Mouse (Mus musculus) liver, adult 2 months (tissue): Measurements from ENCODE around the gene Prickle1. TPM values are rescaled to one million over a fixed set of nuclear protein-coding genes. Genes with fewer than 3 reads are reported as not detected.

Source experiments
- DNase-seq: peaks from one replicate; pipeline ENCODE4 v3.0.0-alpha.2; 2011; ENCODE audit warnings: low read depth, low spot score; ENCODE audit errors: extremely low read depth
- H3K27ac ChIP-seq: fragments of 200-500 bp; replicated peaks from 2 replicates; pipeline ENCODE4 v1.5.1; 2012; ENCODE audit warnings: low read depth, mild to moderate bottlenecking, control low read depth, inconsistent platforms, low read length; ENCODE audit not compliant: insufficient read depth
- H3K27me3 ChIP-seq: fragments of 200-500 bp; 2 replicates; pipeline ENCODE4 v1.6.1; 2012; ENCODE audit warnings: mild to moderate bottlenecking, moderate library complexity, low read length, inconsistent platforms; ENCODE audit not compliant: control insufficient read depth, insufficient read depth
- H3K36me3 ChIP-seq: fragments of 200-500 bp; 2 replicates; pipeline ENCODE4 v1.6.1; 2012; ENCODE audit warnings: low read length, inconsistent platforms; ENCODE audit not compliant: control insufficient read depth, insufficient read depth
- H3K4me1 ChIP-seq: fragments of 200-500 bp; 2 replicates; pipeline ENCODE4 v1.6.1; 2011; ENCODE audit warnings: low read length; ENCODE audit not compliant: control insufficient read depth, insufficient read depth
- H3K4me3 ChIP-seq: fragments of 200-500 bp; 2 replicates; pipeline ENCODE4 v1.5.1; 2011; ENCODE audit warnings: low read depth, mild to moderate bottlenecking, control low read depth, low read length, moderate library complexity; ENCODE audit not compliant: insufficient read depth
- H3K79me2 ChIP-seq: fragments of 200-500 bp; 2 replicates; pipeline ENCODE4 v1.6.1; 2012; ENCODE audit warnings: inconsistent platforms, mild to moderate bottlenecking, low read length, moderate library complexity; ENCODE audit not compliant: control insufficient read depth, insufficient read depth
- H3K9ac ChIP-seq: fragments of 200-500 bp; 2 replicates; pipeline ENCODE4 v1.6.1; 2012; ENCODE audit warnings: low read depth, mild to moderate bottlenecking, control low read depth, inconsistent platforms, low read length
- CTCF ChIP-seq: fragments of 200-500 bp; IDR thresholded peaks from 2 replicates; pipeline ENCODE4 v1.5.1; 2011; ENCODE audit warnings: low read depth, low read length, control low read depth
- POLR2A ChIP-seq: fragments of 200-500 bp; IDR thresholded peaks from 2 replicates; pipeline ENCODE4 v1.6.1; 2011; ENCODE audit warnings: low read length, control low read depth; ENCODE audit not compliant: insufficient read depth; ENCODE audit errors: extremely low read depth
- WGBS: fragments of 180-500 bp; shearing (Covaris S2); methylation state at CpG from one replicate; pipeline ENCODE4 v1.1.7; 2018; 5-methylcytosine and 5-hydroxymethylcytosine counted together
- polyA plus RNA-seq: library from polyadenylated mRNA; depleted of rRNA; stranded (reverse); fragments of >200 nt; gene quantifications from 2 replicates; pipeline ENCODE4 v1.2.3, GENCODE M21; 2012
- total RNA-seq: library from RNA; depleted of rRNA; stranded (reverse); fragments of >200 nt; gene quantifications from 2 replicates; pipeline ENCODE4 v1.2.3, GENCODE M21; 2014

Prickle1 gene
- total and polyA plus RNA-seq, 2 experiments = 1.2 to 1.9 TPM

DNA sequence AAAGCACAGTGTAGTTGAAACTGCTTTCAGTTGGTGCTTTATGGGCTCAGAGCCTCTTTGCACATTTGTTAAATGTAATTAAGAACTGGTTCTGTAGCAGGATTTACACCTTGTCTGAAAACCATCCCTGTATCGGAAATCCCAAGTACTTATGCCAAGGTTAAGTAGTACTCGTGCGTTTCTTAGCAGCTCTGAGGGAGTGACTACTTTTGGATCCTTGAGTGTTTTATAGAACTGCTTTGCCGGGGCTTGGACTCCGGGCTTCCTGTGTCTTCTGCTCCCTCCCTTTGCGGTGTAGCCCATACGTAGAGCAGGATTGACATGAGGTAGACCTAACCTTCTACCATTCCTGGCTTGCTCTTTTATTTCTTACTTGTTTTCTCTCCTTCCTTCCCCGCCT, 120.0 kb downstream of the Prickle1 start:
- Histone ChIP-seq H3K4me3 (no peak overlapping the region), H3K79me2 (no peaks in the 10 kb centered on the region; the same call in 1 of the 2 replicates), H3K36me3 (no peaks in the 10 kb centered on the region), H3K27me3 (no peaks in the 10 kb centered on the region), H3K4me1 (no peaks in the 10 kb centered on the region), H3K9ac (no peak overlapping the region), H3K27ac (no peak overlapping the region)
- TF ChIP-seq CTCF = no peak
- TF ChIP-seq POLR2A = no peak
- no peak for DNase-seq
- 93% methylated on average over 8 of the region's 8 CpGs for WGBS

DNA sequence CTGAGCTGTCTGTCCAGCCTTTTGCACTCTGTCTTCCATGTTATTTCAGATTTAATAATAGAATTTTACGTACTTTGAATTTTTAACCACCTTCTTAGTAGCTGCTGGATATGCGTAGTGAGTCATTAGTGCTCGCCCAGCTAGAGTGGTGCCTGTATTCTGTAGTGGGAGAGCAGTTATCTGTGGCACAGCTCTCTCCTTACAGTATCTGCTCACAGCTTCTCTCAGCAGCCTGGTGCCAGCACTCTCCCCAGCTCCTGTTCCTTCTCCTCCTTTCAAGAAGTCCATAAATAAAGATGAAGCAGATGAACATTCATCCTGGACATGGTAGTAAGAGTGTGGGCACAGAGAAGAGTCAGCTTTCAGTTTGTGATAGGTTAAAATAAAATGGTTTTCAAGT, 121.4 kb downstream of the Prickle1 start:
- WGBS = 96% methylated on average over 3 of the region's 3 CpGs
- no peak overlapping the region for H3K4me3 ChIP-seq
- no peak overlapping the region for H3K27ac ChIP-seq
- H3K27me3 ChIP-seq = no peaks in the 10 kb centered on the region
- H3K79me2 ChIP-seq = no peaks in the 10 kb centered on the region; the same call in 1 of the 2 replicates
- H3K36me3 ChIP-seq = no peaks in the 10 kb centered on the region
- no peak for TF ChIP-seq CTCF
- TF ChIP-seq POLR2A = no peak
- DNase-seq = no peak
- no peaks in the 10 kb centered on the region for H3K4me1 ChIP-seq
- no peak overlapping the region for H3K9ac ChIP-seq

GRCm38 (mm10) chr15:93472089-93472488, 123.6 kb downstream of the Prickle1 start:
- Histone ChIP-seq H3K27me3 (no peaks in the 10 kb centered on the region), H3K36me3 (no peaks in the 10 kb centered on the region; the same call in 1 of the 2 replicates), H3K27ac (no peak overlapping the region), H3K4me3 (no peak overlapping the region), H3K79me2 (no peaks in the 10 kb centered on the region; the same call in 1 of the 2 replicates), H3K9ac (no peak overlapping the region), H3K4me1 (no peaks in the 10 kb centered on the region)
- DNase-seq = no peak
- 95% methylated on average over 1 of the region's 1 CpGs for WGBS
- TF ChIP-seq POLR2A (no peak), CTCF (no peak)

GRCm38 (mm10) chr15:93471651-93472050, 124.0 kb downstream of the Prickle1 start:
- WGBS = 94% methylated on average over 12 of the region's 12 CpGs
- no peaks in the 10 kb centered on the region for H3K27me3 ChIP-seq
- H3K79me2 ChIP-seq = no peaks in the 10 kb centered on the region; the same call in 1 of the 2 replicates
- H3K4me1 ChIP-seq = no peaks in the 10 kb centered on the region
- TF ChIP-seq POLR2A = no peak
- no peak for TF ChIP-seq CTCF
- DNase-seq = no peak
- no peak overlapping the region for H3K27ac ChIP-seq
- H3K4me3 ChIP-seq = no peak overlapping the region
- no peak overlapping the region for H3K9ac ChIP-seq
- H3K36me3 ChIP-seq = no peaks in the 10 kb centered on the region; the same call in 1 of the 2 replicates

DNA sequence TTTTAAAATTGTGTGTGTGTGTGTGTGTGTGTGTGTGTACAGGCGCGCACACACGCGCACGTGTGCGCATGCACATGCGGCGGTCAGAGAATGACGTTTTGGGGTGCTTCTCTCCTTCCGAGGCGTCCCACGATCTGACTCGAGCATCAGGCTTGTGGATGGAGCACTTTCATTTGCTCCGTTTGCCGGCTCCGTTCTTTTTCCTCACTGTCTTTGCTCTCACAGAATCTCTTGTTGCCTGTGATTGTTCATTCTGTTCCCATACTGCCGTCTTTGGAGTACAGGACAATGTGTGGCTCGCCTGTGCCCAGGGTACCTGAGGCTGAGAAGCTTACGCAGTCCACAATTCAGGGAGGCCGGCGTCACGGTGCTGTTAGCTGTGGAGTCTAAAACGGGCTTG, 134.6 kb downstream of the Prickle1 start:
- H3K27ac ChIP-seq = no peak overlapping the region
- H3K79me2 ChIP-seq = no peaks in the 10 kb centered on the region; the same call in 1 of the 2 replicates
- H3K4me1 ChIP-seq = no peaks in the 10 kb centered on the region
- H3K27me3 ChIP-seq = no peaks in the 10 kb centered on the region
- H3K4me3 ChIP-seq = no peak overlapping the region
- DNase-seq = no peak
- H3K9ac ChIP-seq = no peak overlapping the region
- 97% methylated on average over 23 of the region's 23 CpGs for WGBS
- peaks cover 18% of the 10 kb centered on the region for H3K36me3 ChIP-seq
- no peak for TF ChIP-seq CTCF
- no peak for TF ChIP-seq POLR2A

GRCm38 (mm10) chr15:93459422-93459821, 136.3 kb downstream of the Prickle1 start:
- WGBS = 90% methylated on average over 5 of the region's 5 CpGs
- Histone ChIP-seq H3K9ac (no peak overlapping the region), H3K4me1 (no peaks in the 10 kb centered on the region), H3K36me3 (peaks cover 14% of the 10 kb centered on the region), H3K4me3 (no peak overlapping the region), H3K27me3 (no peaks in the 10 kb centered on the region), H3K79me2 (no peaks in the 10 kb centered on the region), H3K27ac (no peak overlapping the region)
- TF ChIP-seq POLR2A (no peak), CTCF (no peak)
- no peak for DNase-seq
